Mouse (Mus musculus): ENCODE measurements around the gene Blzf1.

The Blzf1 gene

GRCm38 (mm10) chr1:164242809-164243208, 64.5 kb downstream of the Blzf1 start:
- intact Hi-C loops (cut with DNase I) = no loop called here

- intact Hi-C loops (cut with DNase I) = no loop called here
Observed at GRCm38 (mm10) chr1:164241494-164241893, 65.8 kb downstream of the Blzf1 start.

Measured in adrenal gland (tissue).